Mouse (Mus musculus) thymus, adult 2 months (tissue): ENCODE measurements around the gene Slco3a1. TPM values are rescaled to one million over a fixed set of nuclear protein-coding genes. Genes with fewer than 3 reads are reported as not detected.

Experiments
- DNase-seq: peaks from one replicate; pipeline ENCODE4 v3.0.0; 2021
- H3K27ac ChIP-seq: fragments of 200-500 bp; 2 replicates; pipeline ENCODE4 v1.5.1; 2012; ENCODE audit warnings: low read length, control low read depth; ENCODE audit not compliant: control insufficient read depth, insufficient read depth
- H3K27me3 ChIP-seq: fragments of 200-500 bp; 2 replicates; pipeline ENCODE4 v1.6.1; 2012; ENCODE audit warnings: mild to moderate bottlenecking, low read length, moderate library complexity, mixed read lengths; ENCODE audit not compliant: control insufficient read depth, insufficient read depth
- H3K36me3 ChIP-seq: fragments of 200-500 bp; 2 replicates; pipeline ENCODE4 v1.6.1; 2012; ENCODE audit warnings: mild to moderate bottlenecking, low read length, moderate library complexity; ENCODE audit not compliant: control insufficient read depth, insufficient read depth
- H3K4me1 ChIP-seq: fragments of 200-500 bp; replicated peaks from 2 replicates; pipeline ENCODE4 v1.6.1; 2012; ENCODE audit warnings: low read length; ENCODE audit not compliant: control insufficient read depth, insufficient read depth
- H3K4me3 ChIP-seq: fragments of 200-500 bp; 2 replicates; pipeline ENCODE4 v1.5.1; 2012; ENCODE audit warnings: mild to moderate bottlenecking, low read length, control low read depth, moderate library complexity; ENCODE audit not compliant: control insufficient read depth, insufficient read depth
- CTCF ChIP-seq: fragments of 200-500 bp; IDR thresholded peaks from 2 replicates; pipeline ENCODE4 v1.5.1; 2012; ENCODE audit warnings: mild to moderate bottlenecking, control low read depth, low read length, moderate library complexity, borderline replicate concordance; ENCODE audit not compliant: control insufficient read depth, poor library complexity, insufficient read depth; ENCODE audit errors: extremely low read depth
- POLR2A ChIP-seq: fragments of 200-500 bp; IDR thresholded peaks from 2 replicates; pipeline ENCODE4 v1.6.1; 2012; ENCODE audit warnings: mild to moderate bottlenecking, low read length, control low read depth, moderate library complexity; ENCODE audit not compliant: control insufficient read depth, poor library complexity, insufficient read depth; ENCODE audit errors: extremely low read depth
- WGBS: fragments of 180-500 bp; shearing (Covaris S2); methylation state at CpG from one replicate; pipeline ENCODE4 v1.1.7; 2018; 5-methylcytosine and 5-hydroxymethylcytosine counted together
- polyA plus RNA-seq: library from polyadenylated mRNA; depleted of rRNA; stranded (reverse); fragments of >200 nt; gene quantifications from 2 replicates; pipeline ENCODE4 v1.2.3, GENCODE M21; 2012; rRNA removed

Gene Slco3a1
- 86.0 and 94.3 TPM in 2 replicates for polyA plus RNA-seq

GRCm38 (mm10) chr7:74554608-74555311 is at the start of gene Slco3a1:
Gene Slco3a1, minus strand, starts transcription at chr7:74554780.
- Histone ChIP-seq H3K36me3 (no peaks in the 10 kb centered on the region), H3K27me3 (no peaks in the 10 kb centered on the region), H3K4me3 (peak within 1 kb of the TSS; percentile 84), H3K4me1 (peaks cover 25% of the 10 kb centered on the region), H3K27ac (peak within 1 kb of the TSS; percentile 36)
- DNase-seq, result peak; percentile 82
- no peak for TF ChIP-seq POLR2A
- peak; percentile 84 for TF ChIP-seq CTCF
- WGBS, result under 1% methylated on average over 63 of the region's 66 CpGs

GRCm38 (mm10) chr7:74600996-74601395 is 46.4 kb upstream of the Slco3a1 start:
- Histone ChIP-seq H3K27ac (no peak overlapping the region), H3K4me1 (no peaks in the 10 kb centered on the region), H3K4me3 (no peak overlapping the region), H3K36me3 (no peaks in the 10 kb centered on the region), H3K27me3 (no peaks in the 10 kb centered on the region)
- TF ChIP-seq CTCF, result no peak
- TF ChIP-seq POLR2A, result no peak
- no peak for DNase-seq
- WGBS, result 97% methylated on average over 5 of the region's 5 CpGs

DNA sequence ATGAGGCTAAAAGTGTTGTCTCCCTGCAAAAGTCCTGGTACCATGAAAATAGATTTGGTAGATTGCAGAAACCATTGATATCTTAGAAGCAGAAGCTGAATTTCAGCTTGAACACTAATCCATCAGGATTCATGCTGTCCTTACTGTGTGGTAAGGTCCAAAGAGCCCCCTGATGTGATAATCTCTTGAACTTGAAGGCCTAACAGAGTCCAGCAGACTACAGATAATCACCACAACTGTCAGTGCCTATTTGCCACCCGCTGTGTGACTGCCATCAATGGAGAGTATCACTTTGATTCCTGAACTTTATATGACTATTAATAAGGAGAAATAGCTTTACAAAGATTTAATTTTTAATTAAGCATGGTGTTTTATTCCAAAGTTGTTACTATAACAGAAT is 24.8 kb upstream of the Slco3a1 start:
- H3K36me3 ChIP-seq, result no peaks in the 10 kb centered on the region
- H3K4me1 ChIP-seq, result no peaks in the 10 kb centered on the region
- H3K27ac ChIP-seq, result no peak overlapping the region
- H3K4me3 ChIP-seq, result no peak overlapping the region
- no peak for TF ChIP-seq CTCF
- no peak for TF ChIP-seq POLR2A
- DNase-seq, result no peak
- no peaks in the 10 kb centered on the region for H3K27me3 ChIP-seq
- 97% methylated on average over 1 of the region's 1 CpGs for WGBS

DNA sequence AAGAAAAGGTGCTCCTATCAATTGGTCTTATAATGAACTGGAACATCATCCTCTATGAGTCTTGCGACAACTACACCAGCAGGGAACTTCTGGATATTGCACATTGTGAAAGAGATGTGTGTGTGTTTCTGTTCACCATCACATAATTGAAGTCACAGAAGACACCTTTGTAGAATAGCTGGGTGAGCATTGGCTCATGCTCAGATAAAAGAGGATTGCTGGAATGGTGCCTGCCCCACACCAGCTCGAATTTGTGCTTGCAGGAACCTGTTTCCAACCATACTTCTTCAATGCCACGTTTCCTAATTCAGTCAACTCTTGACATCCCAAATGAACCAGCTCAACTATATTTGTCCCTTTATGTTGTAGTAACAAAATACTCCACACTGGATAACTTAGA is 21.1 kb upstream of the Slco3a1 start:
- H3K36me3 ChIP-seq, result no peaks in the 10 kb centered on the region
- TF ChIP-seq CTCF (no peak), POLR2A (no peak)
- no peak overlapping the region for H3K4me3 ChIP-seq
- H3K27ac ChIP-seq, result no peak overlapping the region
- no peaks in the 10 kb centered on the region for H3K4me1 ChIP-seq
- no peak for DNase-seq
- WGBS, result 81% methylated on average over 3 of the region's 3 CpGs
- no peaks in the 10 kb centered on the region for H3K27me3 ChIP-seq

GRCm38 (mm10) chr7:74555416-74555815 is 836 bp upstream of the Slco3a1 start:
- H3K27ac ChIP-seq, result no peak overlapping the region
- no peaks in the 10 kb centered on the region for H3K36me3 ChIP-seq
- peaks cover 22% of the 10 kb centered on the region for H3K4me1 ChIP-seq
- DNase-seq, result peak; percentile 66
- peak overlapping the region; percentile 84 for H3K4me3 ChIP-seq
- TF ChIP-seq CTCF (peak; percentile 74; the same call in 1 of the 2 replicates), POLR2A (no peak)
- H3K27me3 ChIP-seq, result no peaks in the 10 kb centered on the region
- 20% methylated on average over 6 of the region's 6 CpGs for WGBS

GRCm38 (mm10) chr7:74554041-74554561 is 479 bp downstream of the Slco3a1 start:
- no peaks in the 10 kb centered on the region for H3K27me3 ChIP-seq
- peaks cover 30% of the 10 kb centered on the region for H3K4me1 ChIP-seq
- TF ChIP-seq POLR2A (no peak), CTCF (peak; percentile 61; the same call in 1 of the 2 replicates)
- H3K4me3 ChIP-seq, result peak overlapping the region; percentile 84
- peak overlapping the region; percentile 9; the same call in 1 of the 2 replicates for H3K27ac ChIP-seq
- peak; percentile 60 for DNase-seq
- under 1% methylated on average over 45 of the region's 46 CpGs for WGBS
- no peaks in the 10 kb centered on the region for H3K36me3 ChIP-seq
